Mouse (Mus musculus) MEL-GATA-1-ER (cell line): ENCODE measurements around the gene Kcnq1.

Source experiments
- DNase-seq: peaks from one replicate; pipeline ENCODE4 v3.0.0-alpha.2; 2012; ENCODE audit warnings: low read depth; ENCODE audit errors: extremely low read depth

Gene Kcnq1

DNA sequence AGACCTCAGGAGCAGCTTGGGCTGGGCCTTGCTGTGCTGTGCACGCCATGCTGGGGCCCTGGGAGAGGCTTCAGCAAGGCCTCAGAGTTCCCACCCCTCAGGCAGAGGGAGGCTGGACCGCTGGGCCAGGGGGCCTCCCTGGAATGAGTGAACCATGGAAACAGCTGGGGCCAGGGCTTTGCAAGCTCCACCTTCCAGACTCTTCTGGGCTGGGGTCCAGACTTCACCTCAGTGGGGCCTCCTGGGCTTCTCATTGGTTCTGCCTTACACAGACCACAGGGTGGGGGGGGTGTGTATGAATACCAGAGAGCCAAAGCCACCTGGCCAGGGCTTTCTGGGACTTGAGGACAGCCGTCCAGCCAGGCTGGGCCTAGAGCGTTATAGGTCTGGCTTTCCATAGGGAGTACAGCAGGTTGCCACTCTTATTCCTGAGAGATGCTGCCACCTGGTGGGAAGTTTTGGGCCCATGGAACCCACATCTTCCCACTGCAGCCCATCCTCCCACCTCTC, 19.0 kb upstream of the Kcnq1 start:
- no peak for DNase-seq

DNA sequence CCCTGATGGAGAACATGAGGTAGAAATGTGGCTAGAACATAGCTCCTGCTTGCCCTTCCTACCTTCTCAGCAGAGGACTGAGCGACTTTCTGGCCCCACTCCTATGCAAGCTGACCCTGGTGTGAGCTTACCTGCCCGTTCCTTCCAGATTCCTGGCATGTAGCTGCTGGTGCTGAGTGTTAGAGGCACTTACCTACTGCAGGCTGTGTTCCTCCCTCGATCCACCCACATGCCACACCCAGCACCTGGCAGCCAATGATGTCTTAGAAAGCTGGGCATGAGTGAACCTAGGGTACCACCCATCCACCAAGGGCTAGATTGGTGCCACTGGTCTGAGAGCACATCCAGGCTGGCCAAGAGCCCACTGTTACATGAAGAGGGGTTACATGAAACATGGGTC, 12.3 kb upstream of the Kcnq1 start:
- no peak for DNase-seq

DNA sequence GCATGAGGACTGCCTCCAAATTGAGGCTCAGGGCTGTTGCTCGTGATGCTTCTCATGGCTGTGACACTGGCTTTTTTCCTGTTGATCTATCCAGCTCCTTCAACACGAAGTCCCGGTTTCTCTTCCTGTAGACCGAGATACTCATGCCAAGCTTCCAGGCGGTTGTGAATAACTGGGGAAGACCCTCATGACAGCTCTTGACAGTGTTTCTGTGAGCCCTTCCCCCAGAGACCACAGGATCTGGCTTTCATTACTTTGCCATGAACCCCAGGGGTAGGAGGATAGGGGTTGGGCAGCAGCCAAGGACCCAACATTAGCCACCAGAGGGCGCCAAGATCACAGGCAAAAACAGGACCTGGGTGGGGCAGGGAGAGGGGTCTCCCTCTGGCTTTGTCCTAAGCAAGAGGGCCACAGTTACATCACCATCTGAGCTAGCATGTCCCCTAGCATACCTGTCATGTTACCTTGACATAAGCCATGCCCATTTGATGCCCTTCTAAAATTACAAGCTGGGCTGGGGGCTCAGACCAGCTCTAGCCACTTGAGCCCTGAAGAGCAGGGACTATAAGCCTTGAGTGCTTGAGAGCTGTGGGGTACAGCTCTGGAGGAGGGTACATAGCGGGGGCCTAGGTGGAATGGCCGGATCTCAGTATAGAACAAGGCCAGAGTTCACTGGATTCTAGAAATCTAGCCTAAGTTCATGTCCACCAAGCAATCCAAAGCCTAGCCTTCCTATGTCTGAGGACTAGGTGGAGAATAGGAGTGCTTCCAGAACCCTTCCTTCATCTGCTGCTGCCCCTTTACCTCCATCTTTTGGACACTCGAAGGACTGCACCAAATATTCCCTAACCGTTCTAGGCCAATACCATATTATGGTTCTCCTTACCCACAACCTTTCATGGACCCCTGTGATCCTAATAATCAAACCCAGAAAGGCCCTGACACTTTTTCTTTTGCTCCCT, 11.3 kb upstream of the Kcnq1 start, which contains the start of gene Trpm5:
Gene Trpm5, minus strand, starts transcription at position 51 of the 962 bp plus-strand sequence.
- no peak for DNase-seq

- no peak for DNase-seq
These were observed 10.6 kb upstream of the Kcnq1 start for GRCm38 (mm10) chr7:143095554-143095907.

DNA sequence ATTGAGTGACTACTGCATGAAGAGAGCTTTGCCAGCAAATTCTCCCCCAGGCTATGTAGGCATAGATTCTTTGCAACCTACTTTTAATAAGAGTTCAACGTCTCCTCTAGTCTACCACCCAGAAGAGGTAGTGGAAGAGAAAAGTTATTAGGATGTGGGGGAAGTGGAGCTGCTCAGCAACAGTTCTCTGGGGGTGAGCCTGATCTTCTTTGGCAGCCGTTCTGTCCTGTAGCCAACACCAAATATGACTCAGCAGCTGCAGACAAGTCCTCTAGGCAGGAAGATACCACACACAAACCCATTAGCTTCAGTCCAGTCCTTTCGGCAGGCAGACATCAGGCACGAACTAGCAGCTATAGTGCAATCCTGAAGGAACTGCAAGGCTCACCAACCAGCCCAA, 5.4 kb upstream of the Kcnq1 start:
- no peak for DNase-seq

DNA sequence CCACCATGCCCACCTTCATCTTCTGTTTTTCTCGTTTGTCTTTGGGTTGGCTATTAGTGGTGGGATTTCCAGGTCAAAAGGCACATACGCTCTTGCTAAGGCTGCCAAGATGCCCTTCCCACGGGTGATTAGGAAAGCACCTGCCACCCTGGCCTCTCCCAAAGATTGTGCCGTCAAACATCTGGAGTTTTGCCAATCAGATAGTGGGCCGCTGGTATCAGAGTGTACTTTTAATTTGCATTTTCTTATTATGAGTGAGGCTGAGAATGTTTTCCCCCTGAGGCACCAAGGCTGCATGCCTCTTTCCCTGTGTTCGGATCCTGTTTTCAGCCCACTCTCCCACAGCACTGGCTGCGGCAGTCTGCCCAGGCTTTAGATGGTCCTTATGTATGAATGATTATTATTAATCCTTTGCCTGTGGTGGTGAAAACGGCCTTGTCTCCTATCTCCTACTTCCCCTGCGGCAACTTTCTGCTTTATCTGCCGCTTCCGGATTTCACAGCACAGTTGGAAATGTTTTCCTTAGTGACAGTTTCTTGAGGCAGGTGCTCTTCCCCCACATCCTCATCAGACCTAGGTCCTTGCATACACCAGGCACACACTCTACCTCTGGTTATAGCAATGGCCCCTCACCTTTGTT, 784 bp upstream of the Kcnq1 start:
- peak; percentile 56 for DNase-seq

DNA sequence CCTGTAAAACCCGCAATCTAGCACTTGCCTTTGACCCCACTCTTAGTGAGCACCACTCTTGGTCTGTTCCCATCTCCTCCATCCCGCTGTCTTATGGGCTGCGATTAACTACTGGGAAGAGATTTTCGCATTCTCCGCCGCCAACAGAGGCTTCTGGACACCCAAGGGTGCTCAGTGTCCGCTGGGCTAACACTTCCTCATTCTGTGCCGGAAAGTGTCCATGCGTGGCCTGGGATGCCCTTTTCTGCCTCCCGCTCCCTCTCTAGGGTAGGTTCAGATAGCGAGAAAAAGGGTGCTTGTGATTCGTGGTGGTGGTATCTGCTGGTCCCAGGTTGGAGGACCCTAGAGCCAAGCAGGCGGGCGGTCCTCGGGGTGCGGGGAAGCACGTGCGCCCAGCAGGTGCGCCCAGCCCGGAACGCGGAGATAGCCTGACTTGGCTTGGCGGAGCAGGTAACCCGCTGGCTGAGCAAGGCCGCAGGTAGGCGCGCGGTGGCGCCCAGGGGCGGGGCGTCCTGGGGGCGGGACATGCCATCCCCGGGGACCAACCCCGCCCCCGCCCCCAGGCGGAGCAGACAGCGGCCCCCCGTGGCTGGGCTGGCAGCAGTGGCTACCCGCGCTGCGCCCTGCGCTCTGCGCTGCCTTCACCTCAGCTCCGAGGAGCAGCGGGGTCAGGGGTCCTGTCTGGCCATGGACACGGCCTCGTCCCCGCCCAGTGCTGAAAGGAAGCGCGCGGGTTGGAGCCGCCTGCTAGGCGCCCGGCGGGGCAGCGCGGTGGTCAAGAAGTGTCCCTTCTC, 707 bp downstream of the Kcnq1 start:
- no peak for DNase-seq

DNA sequence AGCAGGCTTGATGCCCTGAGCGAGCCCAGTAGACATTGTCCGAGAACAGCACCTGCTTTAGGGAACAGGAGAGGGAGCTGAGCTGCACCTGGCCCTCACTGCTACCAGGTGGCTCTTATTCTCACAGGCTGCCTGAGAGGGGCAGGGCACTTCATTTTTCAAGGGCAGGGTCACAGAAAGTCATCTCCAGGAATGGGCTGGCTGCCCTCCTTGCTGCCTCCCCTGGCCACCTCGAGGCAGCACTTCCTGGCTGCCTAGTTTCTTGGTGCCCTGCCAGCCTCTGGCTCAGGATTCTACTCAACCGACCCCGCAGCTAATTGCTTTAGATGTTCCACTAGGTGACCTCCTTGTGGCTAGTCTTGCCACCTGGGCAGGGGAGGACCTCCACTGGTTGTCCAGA, 2.0 kb downstream of the Kcnq1 start:
- no peak for DNase-seq

- no peak for DNase-seq
These were observed 3.0 kb downstream of the Kcnq1 start for GRCm38 (mm10) chr7:143108996-143109660.

DNA sequence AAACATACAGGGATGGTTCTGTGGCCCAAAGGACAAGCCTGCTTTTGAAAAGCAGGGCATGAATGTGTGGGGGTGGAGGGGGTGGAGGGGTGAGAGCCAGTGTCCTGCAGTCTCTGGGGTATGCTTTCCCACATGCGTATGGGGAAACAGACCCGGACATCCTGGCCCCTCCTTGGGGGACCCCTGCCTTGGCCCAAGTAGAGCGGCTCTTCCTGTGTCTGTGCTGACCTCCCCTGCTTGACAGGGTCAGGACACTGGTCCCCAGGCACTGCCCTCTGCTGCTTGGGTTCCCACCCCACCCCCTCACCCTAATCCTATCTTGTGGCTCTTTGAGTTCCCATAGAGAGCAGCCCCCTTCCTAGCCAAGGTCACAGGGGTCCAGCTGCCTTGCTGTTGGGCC, 3.5 kb downstream of the Kcnq1 start:
- no peak for DNase-seq

GRCm38 (mm10) chr7:143110803-143111202, 4.6 kb downstream of the Kcnq1 start:
- no peak for DNase-seq

DNA sequence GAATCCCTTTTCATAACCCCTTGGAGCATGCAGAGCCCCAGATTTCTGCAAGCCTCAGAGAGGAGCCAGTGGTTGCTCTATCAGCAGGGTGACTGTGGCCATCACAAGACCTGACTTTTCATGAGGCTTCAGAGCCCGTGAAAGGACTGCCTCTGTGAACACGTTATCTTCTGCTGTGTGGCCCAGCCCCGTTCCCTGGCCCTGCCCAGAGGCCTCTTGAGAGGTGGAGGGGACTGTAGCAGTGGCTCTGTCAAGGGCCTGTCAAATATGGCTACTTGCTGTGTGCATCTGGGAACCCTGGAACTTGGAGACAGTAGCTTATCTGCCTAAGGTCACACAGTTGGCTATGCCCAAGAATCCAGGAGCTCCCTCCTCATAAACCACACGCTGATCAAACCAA, 5.6 kb downstream of the Kcnq1 start:
- no peak for DNase-seq

GRCm38 (mm10) chr7:143112395-143112794, 6.2 kb downstream of the Kcnq1 start:
- DNase-seq: no peak

DNA sequence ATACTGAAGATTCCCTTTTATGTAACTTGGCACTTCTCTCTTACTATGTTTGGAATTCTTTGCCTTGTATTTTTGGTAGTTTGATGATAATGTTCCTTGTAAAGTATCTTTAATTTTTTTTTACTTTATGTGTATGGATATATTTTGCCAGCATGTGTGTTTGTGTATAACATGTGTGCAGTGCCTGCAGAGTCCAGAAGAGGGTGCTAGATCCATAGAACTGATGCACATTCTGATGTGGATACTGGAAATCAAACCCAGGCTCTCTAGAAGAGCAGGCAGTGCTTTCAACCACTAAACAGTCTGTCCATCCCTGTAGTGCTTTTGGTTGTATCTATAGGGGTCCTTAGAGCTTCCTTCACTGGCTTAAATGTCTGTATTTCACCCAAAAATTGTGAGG, 8.6 kb downstream of the Kcnq1 start:
- DNase-seq: no peak

DNA sequence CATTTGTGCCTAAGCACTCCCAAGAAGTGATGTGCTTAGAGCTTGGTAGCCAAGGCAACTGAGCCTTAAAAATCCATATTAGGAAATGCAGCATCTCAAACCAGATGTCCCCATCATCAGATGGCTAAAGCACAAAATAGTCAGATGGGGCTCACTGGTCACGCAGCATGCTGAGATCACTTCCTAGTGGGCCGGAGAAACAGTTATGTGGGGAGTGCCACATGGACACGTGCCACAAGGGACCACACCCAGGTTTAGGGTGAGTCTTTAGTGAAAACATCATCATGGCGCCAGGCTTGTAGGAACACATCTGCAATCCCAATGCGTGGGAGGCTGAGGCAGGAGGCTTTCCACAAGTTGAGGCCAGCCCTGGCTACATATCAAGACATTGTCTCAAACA, 10.4 kb downstream of the Kcnq1 start:
- no peak for DNase-seq

- no peak for DNase-seq
These were observed 13.2 kb downstream of the Kcnq1 start for GRCm38 (mm10) chr7:143119407-143119806.

DNA sequence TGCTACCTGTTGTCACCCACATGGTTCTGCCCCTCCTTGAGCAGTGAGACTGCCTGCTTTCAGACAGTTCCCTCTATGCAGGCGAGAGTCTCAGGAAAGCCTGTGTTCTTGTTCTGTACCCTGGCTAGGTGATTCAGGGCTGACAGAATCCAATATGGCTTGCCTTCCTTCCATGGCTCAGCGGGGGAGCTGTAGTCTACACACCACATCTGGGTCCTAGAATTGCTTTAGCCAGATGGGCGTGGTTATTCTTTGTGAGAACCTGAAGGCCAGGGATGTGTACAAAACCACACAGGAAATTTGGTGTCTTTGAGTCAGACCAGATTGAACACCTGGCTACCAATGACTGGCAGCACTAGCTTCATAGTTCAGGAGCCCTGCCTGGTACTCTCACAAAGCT, 13.7 kb downstream of the Kcnq1 start:
- no peak for DNase-seq

- DNase-seq: no peak
These were observed 16.0 kb downstream of the Kcnq1 start for GRCm38 (mm10) chr7:143122191-143122590.

DNA sequence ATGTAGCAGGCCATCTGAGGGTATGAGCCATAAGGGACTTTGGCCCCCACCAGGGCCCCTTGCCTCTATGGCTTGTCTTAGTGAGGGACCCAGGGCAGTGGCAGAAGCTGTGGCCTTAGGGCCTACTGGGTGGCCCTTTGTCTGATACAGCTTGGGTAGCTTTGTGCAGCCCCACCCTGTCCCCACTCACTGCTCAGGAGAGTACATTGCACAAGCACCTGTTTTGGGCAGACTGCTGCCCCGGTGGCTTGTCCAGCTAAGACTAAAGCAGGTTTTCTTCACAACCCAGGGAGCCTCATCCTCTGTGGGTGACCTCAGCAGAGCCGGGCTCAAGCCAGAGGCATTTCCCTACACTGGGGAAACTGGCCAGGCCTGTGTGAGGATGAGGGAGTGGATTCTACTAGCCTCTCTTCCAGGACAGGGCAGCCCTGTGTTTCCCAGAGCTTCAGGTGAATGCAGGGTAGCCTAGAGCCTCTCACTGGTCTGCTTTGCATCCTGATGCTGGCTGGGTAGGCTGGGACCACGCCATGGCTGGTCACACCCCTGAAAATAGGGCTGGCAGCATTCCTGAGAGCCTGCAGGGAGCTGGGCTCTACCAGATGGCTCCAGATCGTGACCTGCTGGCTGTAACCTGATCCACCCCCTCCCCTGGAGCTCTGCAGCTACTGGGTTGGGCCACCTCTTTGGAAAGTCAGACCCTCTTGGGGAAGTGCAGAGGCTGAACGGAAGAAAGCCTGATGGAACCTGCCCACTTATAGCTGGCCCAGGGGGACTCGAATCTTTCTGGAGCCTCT, 17.9 kb downstream of the Kcnq1 start:
- DNase-seq: no peak

GRCm38 (mm10) chr7:143124902-143125301, 18.7 kb downstream of the Kcnq1 start:
- no peak for DNase-seq
